Mouse (Mus musculus) kidney, embryonic 14.5 days (tissue): ENCODE data around the gene Slc17a1. TPM values are rescaled to one million over a fixed set of nuclear protein-coding genes. Genes with fewer than 3 reads are reported as not detected.

Source experiments
- ATAC-seq: fragments of 200-750 bp; cut with Nextera tagmentation; 2 replicates; pipeline ENCODE4 v1.8.0; 2017; ENCODE audit warnings: moderate number of reproducible peaks, mild to moderate bottlenecking, moderate TSS enrichment, moderate library complexity; ENCODE audit not compliant: low FRiP score, low TSS enrichment
- H3K27ac ChIP-seq: fragments of 300-500 bp; sonication (generic); 2 replicates; pipeline ENCODE4 v1.5.1; 2014; ENCODE audit warnings: low read depth, mild to moderate bottlenecking, low read length, moderate library complexity, mixed read lengths
- H3K27me3 ChIP-seq: fragments of 300-500 bp; sonication (generic); 2 replicates; pipeline ENCODE4 v1.6.1; 2014; ENCODE audit warnings: mild to moderate bottlenecking, low read length; ENCODE audit not compliant: control insufficient read depth, insufficient read depth
- H3K36me3 ChIP-seq: fragments of 300-500 bp; sonication (generic); 2 replicates; pipeline ENCODE4 v1.6.1; 2014; ENCODE audit warnings: low read length, mixed read lengths; ENCODE audit not compliant: control insufficient read depth, insufficient read depth
- H3K4me1 ChIP-seq: fragments of 300-500 bp; sonication (generic); 2 replicates; pipeline ENCODE4 v1.6.1; 2014; ENCODE audit warnings: low read length, mixed read lengths; ENCODE audit not compliant: control insufficient read depth, insufficient read depth
- H3K4me2 ChIP-seq: fragments of 300-500 bp; sonication (generic); replicated peaks from 2 replicates; pipeline ENCODE4 v1.6.1; 2014; ENCODE audit warnings: low read depth, mild to moderate bottlenecking, low read length
- H3K4me3 ChIP-seq: fragments of 300-500 bp; sonication (generic); 2 replicates; pipeline ENCODE4 v1.5.1; 2014; ENCODE audit warnings: mild to moderate bottlenecking, low read length
- H3K9ac ChIP-seq: fragments of 300-500 bp; sonication (generic); 2 replicates; pipeline ENCODE4 v1.6.1; 2014; ENCODE audit warnings: low read depth, mild to moderate bottlenecking, low read length, moderate library complexity
- H3K9me3 ChIP-seq: fragments of 300-500 bp; sonication (generic); 2 replicates; pipeline ENCODE4 v1.6.1; 2016; ENCODE audit warnings: low read length; ENCODE audit not compliant: control insufficient read depth
- WGBS: fragments of 180-500 bp; shearing (Covaris S2); extraction: QIAGEN DNeasy Blood & Tissue Kit; methylation state at CpG from one replicate; pipeline ENCODE4 v1.1.7; 2014; 5-methylcytosine and 5-hydroxymethylcytosine counted together
- polyA plus RNA-seq: library from polyadenylated mRNA; unstranded; fragments of >200 nt; fragmentation: Nextera tagmentation; extraction: Ambion mirVana; gene quantifications from 2 replicates; pipeline ENCODE4 v1.2.1, GENCODE M21; 2014

The Slc17a1 gene
- polyA plus RNA-seq, 1 experiment from 2014 or later, result 1.6 TPM

DNA sequence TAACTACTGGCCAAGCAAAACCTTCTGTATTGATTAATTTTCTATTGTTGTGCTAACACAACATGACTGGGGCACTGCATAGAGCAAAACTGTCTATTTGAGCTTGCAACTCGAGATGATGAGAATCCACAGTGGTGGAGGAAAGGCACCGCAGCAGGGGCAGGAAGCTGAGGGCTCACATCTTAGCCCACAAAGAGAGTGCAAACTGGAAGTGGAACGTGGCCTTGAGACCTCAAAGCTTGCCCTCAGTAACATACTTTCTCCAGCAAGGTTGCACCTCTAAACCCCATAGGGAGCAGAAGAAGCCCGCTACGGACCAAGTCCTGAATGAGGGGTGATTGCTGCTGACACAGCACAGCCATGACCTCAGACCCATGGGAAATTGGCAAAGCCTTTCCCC is 42.6 kb downstream of the Slc17a1 start:
- WGBS, result 84% methylated on average over 5 of the region's 5 CpGs
- no peaks in the 10 kb centered on the region for H3K36me3 ChIP-seq
- H3K9me3 ChIP-seq, result no peaks in the 10 kb centered on the region
- no peaks in the 10 kb centered on the region for H3K27me3 ChIP-seq
- H3K9ac ChIP-seq, result no peak overlapping the region
- H3K27ac ChIP-seq, result no peak overlapping the region
- no peak overlapping the region for H3K4me2 ChIP-seq
- peaks cover 16% of the 10 kb centered on the region for H3K4me1 ChIP-seq
- no peak for ATAC-seq
- no peak overlapping the region for H3K4me3 ChIP-seq

DNA sequence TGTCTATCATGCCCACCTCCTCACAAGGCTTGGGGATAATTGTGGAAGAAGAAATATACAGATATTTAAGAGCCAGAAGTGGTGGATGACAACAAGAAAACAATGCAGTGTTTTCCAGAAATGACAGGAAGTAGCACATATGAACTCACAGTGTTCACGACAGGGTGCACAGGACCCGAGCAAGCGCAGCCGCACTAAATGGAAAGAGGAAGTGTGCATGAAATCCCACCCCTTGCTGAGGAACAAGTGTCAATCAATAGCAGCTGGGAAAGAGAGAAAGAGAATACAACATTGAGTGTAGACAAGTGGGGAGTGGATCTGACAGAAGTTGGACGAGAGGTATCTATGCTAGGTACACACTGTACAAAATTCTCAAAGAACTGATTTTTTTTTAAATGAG is 43.8 kb downstream of the Slc17a1 start:
- H3K9me3 ChIP-seq, result no peaks in the 10 kb centered on the region
- no peak overlapping the region for H3K9ac ChIP-seq
- no peaks in the 10 kb centered on the region for H3K27me3 ChIP-seq
- no peak overlapping the region for H3K4me3 ChIP-seq
- H3K4me2 ChIP-seq, result no peak overlapping the region
- 83% methylated on average over 5 of the region's 5 CpGs for WGBS
- ATAC-seq, result no peak
- no peaks in the 10 kb centered on the region for H3K36me3 ChIP-seq
- peaks cover 24% of the 10 kb centered on the region for H3K4me1 ChIP-seq
- H3K27ac ChIP-seq, result no peak overlapping the region

DNA sequence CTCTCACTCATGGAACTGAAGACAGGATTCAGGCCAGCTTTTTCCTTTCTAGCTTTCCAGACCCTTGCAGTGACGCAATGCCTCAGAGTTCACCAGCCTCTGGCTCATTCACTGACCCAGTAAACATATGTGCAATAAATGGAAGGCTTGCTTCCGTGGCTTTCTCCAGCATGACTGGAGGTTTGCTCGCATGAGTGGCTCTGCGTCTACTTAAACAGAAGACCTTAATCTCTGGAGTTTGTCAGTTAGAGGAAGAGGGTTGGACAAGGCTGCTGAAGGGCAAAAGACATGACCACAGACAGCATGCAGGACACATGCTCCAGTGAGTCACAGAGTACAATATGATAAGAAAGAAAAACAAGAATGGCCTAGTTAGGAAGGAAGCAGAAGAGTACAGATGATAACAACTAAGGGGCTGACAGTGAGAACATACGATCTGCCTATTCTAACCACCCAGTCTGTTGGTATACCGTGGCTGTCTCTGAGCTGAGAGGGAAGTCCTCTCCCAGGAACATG is 46.3 kb downstream of the Slc17a1 start:
- Histone ChIP-seq H3K36me3 (no peaks in the 10 kb centered on the region), H3K4me1 (peaks cover 24% of the 10 kb centered on the region), H3K27me3 (no peaks in the 10 kb centered on the region), H3K9ac (no peak overlapping the region), H3K9me3 (no peaks in the 10 kb centered on the region), H3K4me3 (no peak overlapping the region), H3K27ac (peak overlapping the region; percentile 42), H3K4me2 (no peak overlapping the region)
- WGBS, result 7% methylated on average over 6 of the region's 6 CpGs
- ATAC-seq, result peak; percentile 77

DNA sequence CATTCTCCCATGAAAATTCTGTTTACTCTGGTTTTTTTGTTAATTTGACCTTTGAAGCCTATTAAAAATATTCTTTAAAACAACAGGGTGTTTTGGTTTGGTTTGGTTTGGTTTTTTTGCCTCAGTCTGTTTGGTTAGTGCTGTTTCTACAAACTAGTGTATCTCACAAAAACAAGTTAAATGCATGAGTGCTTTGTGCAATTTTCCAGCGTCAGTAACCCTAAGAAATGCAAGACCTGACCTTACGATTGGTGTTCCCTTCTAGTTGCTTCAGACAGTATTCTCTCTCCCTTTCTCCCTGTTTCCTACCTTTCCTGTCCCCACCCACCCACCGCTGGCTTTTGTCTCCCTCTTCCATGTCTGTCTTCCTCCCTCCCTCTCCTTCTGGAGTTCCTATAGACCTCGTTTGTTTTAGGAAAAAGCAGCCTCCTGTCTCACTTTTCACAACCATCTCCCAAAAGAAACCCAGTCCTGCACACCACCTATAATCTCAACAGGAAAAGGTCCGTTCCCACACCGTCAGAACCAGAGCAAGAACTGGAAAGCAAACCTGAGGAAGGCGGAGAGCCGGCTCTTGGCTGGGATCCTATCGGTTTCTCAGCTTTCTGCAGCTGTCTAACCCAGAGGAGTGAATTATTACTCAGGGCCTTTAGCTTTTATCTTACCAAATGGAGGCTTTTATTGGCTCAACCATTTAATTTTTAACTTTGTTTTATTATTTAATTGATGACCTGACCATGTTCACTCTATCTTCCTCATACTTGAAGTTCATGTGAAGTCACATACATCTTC is 47.0 kb downstream of the Slc17a1 start, which contains the start of gene Slc17a4:
Gene Slc17a4, minus strand, starts transcription at position 634 of the 792 bp plus-strand sequence.
- no peaks in the 10 kb centered on the region for H3K9me3 ChIP-seq
- peak within 1 kb of the TSS; percentile 42 for H3K27ac ChIP-seq
- ATAC-seq, result peak; percentile 29; the same call in 1 of the 2 replicates
- peaks cover 24% of the 10 kb centered on the region for H3K4me1 ChIP-seq
- H3K27me3 ChIP-seq, result no peaks in the 10 kb centered on the region
- H3K9ac ChIP-seq, result no peak within 1 kb of the TSS
- WGBS, result 16% methylated on average over 9 of the region's 9 CpGs
- no peak within 1 kb of the TSS for H3K4me3 ChIP-seq
- 0 out of 2 replicates have a peak within 1 kb of the TSS, but pooled peaks have one; percentile 15 for H3K4me2 ChIP-seq
- H3K36me3 ChIP-seq, result no peaks in the 10 kb centered on the region

DNA sequence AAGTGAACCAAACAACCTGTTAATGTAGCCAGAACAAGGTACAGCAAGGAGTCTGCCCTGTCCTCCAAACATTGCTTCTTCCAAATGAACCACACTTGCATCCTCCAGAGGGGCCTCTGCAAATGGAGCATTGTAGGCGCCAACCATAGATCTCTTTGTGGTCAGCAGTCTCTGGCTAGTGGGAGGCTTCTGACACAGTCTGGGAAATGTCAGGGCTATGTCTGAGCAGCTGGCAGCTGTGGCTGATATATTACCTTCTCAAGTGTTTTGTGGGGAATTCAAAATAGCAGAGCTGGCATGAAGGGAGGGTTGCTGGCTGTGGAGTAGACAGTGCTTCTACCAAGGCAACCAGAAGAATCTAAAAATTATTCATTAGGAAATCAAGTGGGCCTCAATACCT is 48.6 kb downstream of the Slc17a1 start:
- Histone ChIP-seq H3K4me2 (no peak overlapping the region), H3K4me1 (peaks cover 24% of the 10 kb centered on the region), H3K9me3 (no peaks in the 10 kb centered on the region), H3K36me3 (no peaks in the 10 kb centered on the region), H3K4me3 (no peak overlapping the region), H3K27me3 (no peaks in the 10 kb centered on the region), H3K27ac (no peak overlapping the region), H3K9ac (no peak overlapping the region)
- 72% methylated on average over 1 of the region's 1 CpGs for WGBS
- ATAC-seq, result peak; percentile 75

- H3K9me3 ChIP-seq, result no peaks in the 10 kb centered on the region
- no peak for ATAC-seq
- H3K27me3 ChIP-seq, result no peaks in the 10 kb centered on the region
- no peak overlapping the region for H3K4me3 ChIP-seq
- H3K4me2 ChIP-seq, result no peak overlapping the region
- H3K27ac ChIP-seq, result no peak overlapping the region
- 76% methylated on average over 4 of the region's 4 CpGs for WGBS
- peaks cover 24% of the 10 kb centered on the region for H3K4me1 ChIP-seq
- H3K9ac ChIP-seq, result no peak overlapping the region
- no peaks in the 10 kb centered on the region for H3K36me3 ChIP-seq
Observed at GRCm38 (mm10) chr13:23917674-23918073, 50.1 kb downstream of the Slc17a1 start.

DNA sequence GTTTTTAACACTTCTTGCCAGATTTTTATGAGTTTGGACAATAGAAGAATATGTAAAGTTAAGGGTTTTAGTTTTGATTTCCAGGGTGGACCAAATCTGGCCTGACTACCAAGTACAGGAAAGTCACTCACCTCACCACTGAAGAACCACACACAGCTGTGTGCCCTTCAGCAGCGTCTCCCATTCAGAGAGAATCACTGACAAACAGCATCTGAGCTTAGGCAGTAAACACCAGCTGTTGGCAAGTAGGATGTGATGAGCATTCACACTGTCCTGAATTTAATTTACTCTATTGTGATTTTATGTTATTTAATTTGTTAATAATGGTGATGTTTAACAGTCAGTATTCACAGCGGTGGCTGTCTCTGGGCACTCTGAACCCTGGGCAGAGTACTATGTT is 58.2 kb downstream of the Slc17a1 start:
- Histone ChIP-seq H3K9ac (no peak overlapping the region), H3K4me3 (no peak overlapping the region), H3K27ac (no peak overlapping the region), H3K27me3 (no peaks in the 10 kb centered on the region), H3K4me2 (no peak overlapping the region), H3K36me3 (no peaks in the 10 kb centered on the region), H3K9me3 (no peaks in the 10 kb centered on the region), H3K4me1 (no peaks in the 10 kb centered on the region)
- no peak for ATAC-seq
- 75% methylated on average over 2 of the region's 2 CpGs for WGBS

DNA sequence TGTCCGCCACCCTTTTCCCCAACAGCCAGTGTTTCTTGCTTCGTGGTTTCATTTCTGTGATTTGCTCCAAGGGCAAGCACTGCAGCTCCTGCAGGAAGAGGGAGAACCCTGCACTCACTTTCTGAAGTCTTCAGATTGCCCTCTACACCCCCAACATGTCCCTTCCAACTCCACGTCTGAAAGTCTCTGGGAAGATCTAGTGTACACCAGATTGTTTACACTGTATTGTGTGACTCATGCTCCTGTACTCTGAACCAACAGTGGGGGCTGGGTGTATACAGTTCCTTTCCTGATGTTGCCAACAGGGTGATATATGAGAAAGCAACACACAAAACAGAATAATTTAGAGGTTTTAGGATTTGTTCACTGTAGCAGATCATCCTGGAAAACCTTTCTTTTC is 61.1 kb downstream of the Slc17a1 start:
- ATAC-seq, result no peak
- Histone ChIP-seq H3K36me3 (no peaks in the 10 kb centered on the region), H3K4me2 (no peak overlapping the region), H3K4me3 (no peak overlapping the region), H3K9ac (no peak overlapping the region), H3K27me3 (no peaks in the 10 kb centered on the region), H3K27ac (no peak overlapping the region), H3K9me3 (no peaks in the 10 kb centered on the region), H3K4me1 (no peaks in the 10 kb centered on the region)
- 48% methylated on average over 3 of the region's 3 CpGs for WGBS

- 85% methylated on average over 9 of the region's 9 CpGs for WGBS
- Histone ChIP-seq H3K9ac (no peak overlapping the region), H3K4me3 (no peak overlapping the region), H3K9me3 (no peaks in the 10 kb centered on the region), H3K27ac (no peak overlapping the region), H3K36me3 (no peaks in the 10 kb centered on the region), H3K4me1 (no peaks in the 10 kb centered on the region), H3K27me3 (no peaks in the 10 kb centered on the region), H3K4me2 (no peak overlapping the region)
- ATAC-seq, result no peak
Observed at GRCm38 (mm10) chr13:23930461-23930860, 62.9 kb downstream of the Slc17a1 start.
